Mouse (Mus musculus) right cerebral cortex, postnatal 10 days (tissue): ENCODE results near the gene Gm8281.
A peak's percentile ranks its signal among the peaks of the same experiment; 100 is the strongest.
"Not testable (repeated sequence)": the region's sequence is repeated elsewhere in the genome, so short reads cannot be mapped to it uniquely, and the experiment has no call there.

ENCODE experiments used
- DNase-seq, 2 experiments: peaks; one replicate each; pipeline ENCODE4 v3.0.0; 2021; ENCODE audit warnings: low spot score in 2 of 2

Gene Gm8281

GRCm38 (mm10) chr14:5070611-5071490, at the start of gene Gm8281:
Gm8281 (plus strand) TSS chr14:5071040.
- DNase-seq, result peak; percentile 15 to 17

- DNase-seq, result not testable (repeated sequence)
Observed at GRCm38 (mm10) chr14:5050329-5050728, 20.5 kb upstream of the Gm8281 start, which contains the start of gene 4930555G01Rik. 4930555G01Rik (plus strand) TSS chr14:5050629.

- DNase-seq, result not testable (repeated sequence)
Observed at GRCm38 (mm10) chr14:5131219-5131618, 60.4 kb downstream of the Gm8281 start, which contains the start of gene Gm8279. Gm8279 (plus strand) TSS chr14:5131519.
